Mouse (Mus musculus) kidney, postnatal 10 days (tissue): ENCODE results near the gene Foxp1.
A peak's percentile ranks its signal among the peaks of the same experiment; 100 is the strongest.

Experiments used
- DNase-seq: peaks from one replicate; pipeline ENCODE4 v3.0.0; 2021; ENCODE audit warnings: mixed read lengths

Gene Foxp1

GRCm38 (mm10) chr6:99436371-99436770 lies 86.2 kb downstream of the Foxp1 start:
- no peak for DNase-seq

GRCm38 (mm10) chr6:99435140-99435539 lies 87.4 kb downstream of the Foxp1 start:
- no peak for DNase-seq

- DNase-seq, result no peak
Observed at GRCm38 (mm10) chr6:99433006-99433405, 89.5 kb downstream of the Foxp1 start.

- DNase-seq, result no peak
Observed at GRCm38 (mm10) chr6:99431941-99432340, 90.6 kb downstream of the Foxp1 start.

GRCm38 (mm10) chr6:99430560-99430959 lies 92.0 kb downstream of the Foxp1 start:
- DNase-seq, result no peak

GRCm38 (mm10) chr6:99429378-99430131 lies 93.0 kb downstream of the Foxp1 start:
- no peak for DNase-seq

- no peak for DNase-seq
Observed at GRCm38 (mm10) chr6:99428961-99429360, 93.6 kb downstream of the Foxp1 start.

- no peak for DNase-seq
Observed at GRCm38 (mm10) chr6:99427301-99427700, 95.2 kb downstream of the Foxp1 start.

GRCm38 (mm10) chr6:99425044-99425443 lies 97.5 kb downstream of the Foxp1 start:
- DNase-seq, result peak; percentile 53

- DNase-seq, result no peak
Observed at GRCm38 (mm10) chr6:99420666-99421065, 101.9 kb downstream of the Foxp1 start.

- no peak for DNase-seq
Observed at GRCm38 (mm10) chr6:99412598-99412997, 109.9 kb downstream of the Foxp1 start.

GRCm38 (mm10) chr6:99409602-99410001 lies 112.9 kb downstream of the Foxp1 start:
- DNase-seq, result no peak

- DNase-seq, result no peak
Observed at GRCm38 (mm10) chr6:99408880-99409279, 113.6 kb downstream of the Foxp1 start.

- DNase-seq, result no peak
Observed at GRCm38 (mm10) chr6:99403755-99404390, 118.6 kb downstream of the Foxp1 start.

- DNase-seq, result no peak
Observed at GRCm38 (mm10) chr6:99402941-99403340, 119.6 kb downstream of the Foxp1 start.

GRCm38 (mm10) chr6:99402370-99402769 lies 120.2 kb downstream of the Foxp1 start:
- DNase-seq, result no peak

- no peak for DNase-seq
Observed at GRCm38 (mm10) chr6:99401801-99402200, 120.7 kb downstream of the Foxp1 start.

GRCm38 (mm10) chr6:99401211-99401610 lies 121.3 kb downstream of the Foxp1 start:
- no peak for DNase-seq

GRCm38 (mm10) chr6:99395745-99396144 lies 126.8 kb downstream of the Foxp1 start:
- no peak for DNase-seq

GRCm38 (mm10) chr6:99394801-99395200 lies 127.7 kb downstream of the Foxp1 start:
- no peak for DNase-seq

- DNase-seq, result no peak
Observed at GRCm38 (mm10) chr6:99392484-99392883, 130.0 kb downstream of the Foxp1 start.

GRCm38 (mm10) chr6:99388741-99389675 lies 133.5 kb downstream of the Foxp1 start:
- DNase-seq, result no peak

GRCm38 (mm10) chr6:99388023-99388422 lies 134.5 kb downstream of the Foxp1 start:
- no peak for DNase-seq
